Mouse (Mus musculus): ENCODE results near the gene Iqgap1.

- no peak for TF ChIP-seq POLR2A (IDR thresholded peaks at IDR 0.05; ENCODE audit: borderline replicate concordance, control insufficient read depth, low read depth, low read length)
- no peak for TF ChIP-seq CTCF (IDR thresholded peaks at IDR 0.05; ENCODE audit: control insufficient read depth, insufficient read depth, low read length)
Measured at GRCm38 (mm10) chr7:80776090-80776489, 49.7 kb downstream of the Iqgap1 start.

Data from bone marrow, adult 2 months (tissue).